Mouse (Mus musculus) small intestine, adult 2 months (tissue): ENCODE measurements at regions not wholly inside any gene's neighbourhood (a gene's known extent, or its start where the extent isn't known, plus 50 kb on each side); places are given as distances from the start of the nearest gene placed in this dataset.

Source experiments
- H3K27ac ChIP-seq: fragments of 200-500 bp; 2 replicates; pipeline ENCODE4 v1.5.1; 2012; ENCODE audit warnings: low read depth, low read length, control low read depth, inconsistent platforms; ENCODE audit not compliant: insufficient read depth
- H3K27me3 ChIP-seq: fragments of 200-500 bp; 2 replicates; pipeline ENCODE4 v1.6.1; 2012; ENCODE audit warnings: mild to moderate bottlenecking, moderate library complexity, low read length, inconsistent platforms; ENCODE audit not compliant: control insufficient read depth, insufficient read depth
- H3K36me3 ChIP-seq: fragments of 200-500 bp; 2 replicates; pipeline ENCODE4 v1.6.1; 2012; ENCODE audit warnings: mild to moderate bottlenecking, low read length, control low read depth, inconsistent platforms; ENCODE audit not compliant: control insufficient read depth, insufficient read depth
- H3K4me1 ChIP-seq: fragments of 200-500 bp; 2 replicates; pipeline ENCODE4 v1.6.1; 2012; ENCODE audit warnings: low read length, inconsistent platforms, mixed read lengths; ENCODE audit not compliant: control insufficient read depth, insufficient read depth, insufficient read length
- H3K4me3 ChIP-seq: fragments of 200-500 bp; 2 replicates; pipeline ENCODE4 v1.5.1; 2012; ENCODE audit warnings: low read depth, mild to moderate bottlenecking, control low read depth, inconsistent platforms, low read length, moderate library complexity
- CTCF ChIP-seq: fragments of 200-500 bp; IDR thresholded peaks from 2 replicates; pipeline ENCODE4 v1.5.1; 2012; ENCODE audit warnings: low read depth, mild to moderate bottlenecking, control low read depth, inconsistent platforms, low read length, moderate library complexity, mixed read lengths; ENCODE audit not compliant: insufficient replicate concordance, insufficient read length; ENCODE audit errors: extremely low read depth
- POLR2A ChIP-seq: fragments of 200-500 bp; IDR thresholded peaks from 2 replicates; pipeline ENCODE4 v1.6.1; 2012; ENCODE audit warnings: low read depth, mild to moderate bottlenecking, control low read depth, inconsistent platforms, low read length, moderate library complexity
- WGBS: fragments of 180-500 bp; shearing (Covaris S2); methylation state at CpG from one replicate; pipeline ENCODE4 v1.1.7; 2018; 5-methylcytosine and 5-hydroxymethylcytosine counted together

GRCm38 (mm10) chr8:8037929-8038328 lies 623.1 kb downstream of the Efnb2 start:
- H3K4me1 ChIP-seq: no peaks in the 10 kb centered on the region
- H3K36me3 ChIP-seq: no peaks in the 10 kb centered on the region
- no peak overlapping the region for H3K4me3 ChIP-seq
- no peaks in the 10 kb centered on the region for H3K27me3 ChIP-seq
- WGBS: 40% methylated on average over 1 of the region's 1 CpGs
- no peak overlapping the region for H3K27ac ChIP-seq
- TF ChIP-seq POLR2A (no peak), CTCF (no peak)

DNA sequence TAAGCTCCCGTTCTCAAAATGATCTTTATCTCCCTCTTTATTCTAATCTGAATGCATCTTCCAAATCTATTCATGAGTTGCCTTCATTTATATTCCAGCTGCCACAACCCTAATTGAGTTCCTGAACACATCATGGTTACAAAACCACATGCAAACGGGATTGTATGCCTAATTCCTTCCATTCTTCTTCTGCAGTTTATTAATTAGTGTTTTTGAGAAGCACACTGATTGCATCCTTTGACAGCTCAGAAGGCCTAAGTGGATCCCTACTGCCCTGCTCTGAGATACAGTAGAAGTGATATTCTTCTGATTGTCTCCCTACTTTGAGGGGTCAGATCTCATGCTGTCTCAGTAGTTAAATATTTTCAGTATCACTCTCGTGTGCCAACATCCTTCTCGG lies 649.9 kb downstream of the Efnb2 start:
- 85% methylated on average over 4 of the region's 4 CpGs for WGBS
- Histone ChIP-seq H3K27me3 (no peaks in the 10 kb centered on the region), H3K36me3 (no peaks in the 10 kb centered on the region), H3K4me3 (no peak overlapping the region), H3K27ac (no peak overlapping the region), H3K4me1 (no peaks in the 10 kb centered on the region)
- no peak for TF ChIP-seq POLR2A
- TF ChIP-seq CTCF: no peak

DNA sequence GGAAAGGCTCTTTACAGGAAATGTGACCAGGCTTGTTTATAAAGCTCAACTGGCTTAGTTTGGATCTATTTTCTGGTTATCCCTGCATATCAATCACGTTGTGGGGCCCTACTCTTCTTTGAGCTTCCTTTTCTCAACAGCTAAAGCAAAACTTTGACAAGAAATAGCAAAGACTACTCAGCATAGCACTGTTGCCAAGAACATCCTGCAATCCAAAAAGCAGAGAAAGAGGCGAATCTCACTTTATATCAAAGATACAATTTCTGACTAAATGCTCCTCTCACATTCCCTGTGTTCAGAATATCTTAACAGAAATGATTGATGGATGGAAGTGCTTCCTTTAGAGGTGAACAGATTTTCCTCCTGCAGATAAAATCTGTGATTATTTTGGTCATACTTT lies 666.1 kb downstream of the Efnb2 start:
- TF ChIP-seq POLR2A (no peak), CTCF (no peak)
- no peak overlapping the region for H3K27ac ChIP-seq
- WGBS: 48% methylated on average over 2 of the region's 2 CpGs
- no peak overlapping the region for H3K4me3 ChIP-seq
- H3K27me3 ChIP-seq: no peaks in the 10 kb centered on the region
- no peaks in the 10 kb centered on the region for H3K36me3 ChIP-seq
- H3K4me1 ChIP-seq: no peaks in the 10 kb centered on the region

GRCm38 (mm10) chr8:7988820-7989219 lies 672.2 kb downstream of the Efnb2 start:
- WGBS: 82% methylated on average over 3 of the region's 3 CpGs
- Histone ChIP-seq H3K4me3 (no peak overlapping the region), H3K4me1 (no peaks in the 10 kb centered on the region), H3K36me3 (no peaks in the 10 kb centered on the region), H3K27ac (no peak overlapping the region), H3K27me3 (no peaks in the 10 kb centered on the region)
- TF ChIP-seq CTCF (no peak), POLR2A (no peak)

GRCm38 (mm10) chr8:7977020-7977419 lies 684.0 kb downstream of the Efnb2 start:
- H3K36me3 ChIP-seq: no peaks in the 10 kb centered on the region
- no peak overlapping the region for H3K4me3 ChIP-seq
- no peak overlapping the region for H3K27ac ChIP-seq
- WGBS: 80% methylated on average over 6 of the region's 6 CpGs
- H3K4me1 ChIP-seq: no peaks in the 10 kb centered on the region
- no peak for TF ChIP-seq CTCF
- no peak for TF ChIP-seq POLR2A
- H3K27me3 ChIP-seq: no peaks in the 10 kb centered on the region

- Histone ChIP-seq H3K27me3 (no peaks in the 10 kb centered on the region), H3K36me3 (no peaks in the 10 kb centered on the region), H3K4me3 (no peak overlapping the region), H3K4me1 (no peaks in the 10 kb centered on the region), H3K27ac (no peak overlapping the region)
- 92% methylated on average over 4 of the region's 4 CpGs for WGBS
- TF ChIP-seq CTCF (no peak), POLR2A (no peak)
Measured at GRCm38 (mm10) chr8:7973791-7974190, 687.3 kb downstream of the Efnb2 start.

GRCm38 (mm10) chr8:7964276-7964675 lies 696.8 kb downstream of the Efnb2 start:
- Histone ChIP-seq H3K27ac (no peak overlapping the region), H3K4me1 (no peaks in the 10 kb centered on the region), H3K27me3 (no peaks in the 10 kb centered on the region), H3K36me3 (no peaks in the 10 kb centered on the region), H3K4me3 (no peak overlapping the region)
- WGBS: 91% methylated on average over 2 of the region's 2 CpGs
- TF ChIP-seq CTCF: no peak
- TF ChIP-seq POLR2A: no peak

GRCm38 (mm10) chr8:7956745-7957144 lies 704.3 kb downstream of the Efnb2 start:
- Histone ChIP-seq H3K4me1 (no peaks in the 10 kb centered on the region), H3K27ac (no peak overlapping the region), H3K36me3 (no peaks in the 10 kb centered on the region), H3K27me3 (no peaks in the 10 kb centered on the region), H3K4me3 (no peak overlapping the region)
- TF ChIP-seq POLR2A: no peak
- TF ChIP-seq CTCF: no peak
